Mouse (Mus musculus) heart, adult 8-10 months (tissue): Measurements from ENCODE around the gene Accs. TPM values are rescaled to one million over a fixed set of nuclear protein-coding genes. Genes with fewer than 3 reads are reported as not detected.

Experiments used
- DNase-seq: peaks from one replicate; pipeline ENCODE4 v3.0.0; 2022; ENCODE audit warnings: low spot score
- total RNA-seq, 4 experiments: library from RNA; stranded (reverse); gene quantifications; 2 replicates each; pipeline ENCODE4 v1.2.4; 2022

The Accs gene
- 1 to 10 TPM; 4.1 to 9.5 (median 5.7) TPM for total RNA-seq

- DNase-seq, result peak; percentile 80
These were observed at the start of gene Accs for GRCm38 (mm10) chr2:93849505-93850089. Gene Accs, minus strand, starts transcription at chr2:93849943.

GRCm38 (mm10) chr2:93891611-93892280 is 42.0 kb upstream of the Accs start:
- DNase-seq, result no peak

GRCm38 (mm10) chr2:93890143-93890542 is 40.4 kb upstream of the Accs start:
- no peak for DNase-seq

GRCm38 (mm10) chr2:93889071-93889470 is 39.3 kb upstream of the Accs start:
- no peak for DNase-seq

GRCm38 (mm10) chr2:93888366-93888765 is 38.6 kb upstream of the Accs start:
- DNase-seq, result no peak

GRCm38 (mm10) chr2:93887273-93887672 is 37.5 kb upstream of the Accs start:
- no peak for DNase-seq

- DNase-seq, result no peak
These were observed 36.5 kb upstream of the Accs start for GRCm38 (mm10) chr2:93886013-93886794.

- no peak for DNase-seq
These were observed 33.3 kb upstream of the Accs start for GRCm38 (mm10) chr2:93883066-93883465.

- no peak for DNase-seq
These were observed 32.1 kb upstream of the Accs start for GRCm38 (mm10) chr2:93881640-93882367.

- no peak for DNase-seq
These were observed 31.2 kb upstream of the Accs start for GRCm38 (mm10) chr2:93880981-93881380.

- DNase-seq, result no peak
These were observed 30.7 kb upstream of the Accs start for GRCm38 (mm10) chr2:93880450-93880849.

GRCm38 (mm10) chr2:93877005-93877404 is 27.3 kb upstream of the Accs start:
- peak; percentile 25 for DNase-seq

- no peak for DNase-seq
These were observed 24.9 kb upstream of the Accs start for GRCm38 (mm10) chr2:93874606-93875005.

GRCm38 (mm10) chr2:93874227-93874514 is 24.4 kb upstream of the Accs start:
- DNase-seq, result peak; percentile 29

- DNase-seq, result no peak
These were observed 23.9 kb upstream of the Accs start for GRCm38 (mm10) chr2:93873449-93874226.

- no peak for DNase-seq
These were observed 22.5 kb upstream of the Accs start for GRCm38 (mm10) chr2:93872257-93872656.

- DNase-seq, result no peak
These were observed 21.7 kb upstream of the Accs start for GRCm38 (mm10) chr2:93871411-93871925.

GRCm38 (mm10) chr2:93870842-93871241 is 21.1 kb upstream of the Accs start:
- peak; percentile 72 for DNase-seq

- DNase-seq, result no peak
These were observed 19.4 kb upstream of the Accs start, which contains the start of gene Accsl for GRCm38 (mm10) chr2:93869107-93869600. Gene Accsl, minus strand, starts transcription at chr2:93869157.

- no peak for DNase-seq
These were observed 18.8 kb upstream of the Accs start for GRCm38 (mm10) chr2:93868566-93868965.

- DNase-seq, result no peak
These were observed 13.5 kb upstream of the Accs start for GRCm38 (mm10) chr2:93863229-93863628.
